In genomic region chrX:162345497-162346143, GRCm38 (mm10) we compare ENCODE assay signal across 11 mouse cellular contexts.
DNase-seq lines count a peak whose midpoint lies in the region; ATAC-seq and TF ChIP-seq lines count a peak whose summit lies in the region.
"Had no signal": no experiment of that assay in that cellular context is flagged by ENCODE, and none has a peak within 500 bp of the region (broad histone marks: within the 10 kb centered on the region; RNA-seq: fewer than 3 reads in every experiment).

No protein-coding gene starts in this region.

- H3K27ac ChIP-seq in lung, embryonic 16.5 days (ENCODE audit: low read length): no peak overlapping the region
- no peak overlapping the region for H3K27ac ChIP-seq in lung, postnatal 0 days (ENCODE audit: low read length)
- H3K27ac ChIP-seq: midbrain, embryonic 12.5 days had no signal

- H3K27me3 ChIP-seq in lung, embryonic 16.5 days (ENCODE audit: control insufficient read depth, insufficient read depth, low read depth, low read length): no peaks in the 10 kb centered on the region
- H3K27me3 ChIP-seq in lung, postnatal 0 days (replicated peaks; ENCODE audit: insufficient read depth, low read length): no peaks in the 10 kb centered on the region

- H3K4me3 ChIP-seq in lung, embryonic 16.5 days (ENCODE audit: low read length): no peak overlapping the region
- no peak overlapping the region for H3K4me3 ChIP-seq in lung, postnatal 0 days (ENCODE audit: low read depth, low read length)
- H3K4me3 ChIP-seq: midbrain, embryonic 12.5 days had no signal

- H3K4me2 ChIP-seq in lung, embryonic 16.5 days (ENCODE audit: low read depth, low read length): no peak overlapping the region
- no peak overlapping the region for H3K4me2 ChIP-seq in lung, postnatal 0 days (replicated peaks; ENCODE audit: low read depth, low read length)
- H3K4me2 ChIP-seq: midbrain, embryonic 12.5 days had no signal

- H3K9ac ChIP-seq in lung, embryonic 16.5 days (ENCODE audit: low read length): no peak overlapping the region
- H3K9ac ChIP-seq in lung, postnatal 0 days (replicated peaks; ENCODE audit: low read depth): no peak overlapping the region
- H3K9ac ChIP-seq: midbrain, embryonic 12.5 days had no signal

- TF ChIP-seq CTCF in lung, postnatal 0 days (IDR thresholded peaks at IDR 0.05): no peak

- ATAC-seq in lung, embryonic 16.5 days (ENCODE audit: low read depth): 0 out of 2 replicates have a peak, but pooled peaks have one; percentile 36
- no peak for ATAC-seq in lung, postnatal 0 days
- ATAC-seq: Patski had no signal

- H3K9me3 ChIP-seq in lung, embryonic 16.5 days (ENCODE audit: control insufficient read depth, low read length): no peaks in the 10 kb centered on the region
- H3K9me3 ChIP-seq in lung, postnatal 0 days (ENCODE audit: low read length): no peaks in the 10 kb centered on the region
- H3K9me3 ChIP-seq: midbrain, embryonic 12.5 days had no signal

- WGBS in lung, embryonic 16.5 days: 51% methylated on average over 3 of the region's 3 CpGs
- WGBS in lung, postnatal 0 days: 46% methylated on average over 3 of the region's 3 CpGs

- H3K36me3 ChIP-seq in lung, embryonic 16.5 days (ENCODE audit: control insufficient read depth, insufficient read depth, low read length): no peaks in the 10 kb centered on the region
- no peaks in the 10 kb centered on the region for H3K36me3 ChIP-seq in lung, postnatal 0 days (ENCODE audit: insufficient read depth, low read length)
- H3K36me3 ChIP-seq: midbrain, embryonic 12.5 days had no signal

- DNase-seq in adrenal gland, postnatal 10 days: peak; percentile 25
- DNase-seq in adrenal gland, postnatal 14 days: no peak
- no peak for DNase-seq in lung, postnatal 0 days (ENCODE audit: low spot score)
- peak; percentile 24 for DNase-seq in cerebellum, adult 9-11 months
- DNase-seq in heart, postnatal 4 days: peak; percentile 77
- DNase-seq in thymus, postnatal 25 days: no peak
- no peak for DNase-seq in spleen, postnatal 10 days (ENCODE audit: low spot score in 2 of 2)
- DNase-seq: embryo, embryonic 11 days had no signal

- no peak for TF ChIP-seq EP300 in lung, postnatal 0 days (IDR thresholded peaks at IDR 0.05)

- peaks cover 3% of the 10 kb centered on the region; the same call in 1 of the 2 replicates for H3K4me1 ChIP-seq in lung, embryonic 16.5 days (replicated peaks; ENCODE audit: control insufficient read depth, insufficient read depth, low read length)
- H3K4me1 ChIP-seq in lung, postnatal 0 days (ENCODE audit: insufficient read depth, low read depth, low read length): no peaks in the 10 kb centered on the region
- H3K4me1 ChIP-seq: midbrain, embryonic 12.5 days had no signal

Comparison
In these comparisons a context has a peak if more than half of its experiments do, and no peak if none do; other contexts are left out.
1. DNase-seq: peak in adrenal gland, postnatal 10 days (single experiment), cerebellum, adult 9-11 months (single experiment) and heart, postnatal 4 days (single experiment); none in adrenal gland, postnatal 14 days (single experiment), lung, postnatal 0 days (single experiment), thymus, postnatal 25 days (single experiment) and spleen, postnatal 10 days (0 of 2).